Mouse (Mus musculus) C2C12 (cell line): ENCODE measurements around the gene Dpy19l3.

Experiments
- CEBPB ChIP-seq: IDR thresholded peaks from one replicate; pipeline ENCODE4 v1.6.1; 2011; ENCODE audit warnings: low read depth, mild to moderate bottlenecking, control low read depth, moderate library complexity
- CTCF ChIP-seq: IDR thresholded peaks from one replicate; pipeline ENCODE4 v1.5.1; 2011; ENCODE audit not compliant: control insufficient read depth, insufficient read depth, insufficient read length
- FOSL1 ChIP-seq: IDR thresholded peaks from one replicate; pipeline ENCODE4 v1.8.0; 2011; ENCODE audit warnings: mild to moderate bottlenecking, low read length; ENCODE audit not compliant: poor library complexity, insufficient read depth, severe bottlenecking
- MAX ChIP-seq: IDR thresholded peaks from one replicate; pipeline ENCODE4 v1.6.1; 2011; ENCODE audit warnings: mild to moderate bottlenecking, control low read depth
- MYOD1 ChIP-seq: IDR thresholded peaks from one replicate; pipeline ENCODE4 v1.6.1; 2011; ENCODE audit warnings: low read depth; ENCODE audit not compliant: control insufficient read depth, insufficient read length
- MYOG ChIP-seq: IDR thresholded peaks from one replicate; pipeline ENCODE4 v1.6.1; 2011; ENCODE audit not compliant: control insufficient read depth, insufficient read length; ENCODE audit errors: extremely low read depth
- USF1 ChIP-seq: IDR thresholded peaks from one replicate; pipeline ENCODE4 v1.6.1; 2011; ENCODE audit warnings: low read depth, mild to moderate bottlenecking, control low read depth, moderate library complexity

GRCm38 (mm10) chr7:35742310-35742709 lies 11.9 kb downstream of the Dpy19l3 start:
- no peak for TF ChIP-seq USF1
- TF ChIP-seq CTCF = no peak
- TF ChIP-seq MAX = no peak
- TF ChIP-seq MYOG = no peak
- TF ChIP-seq FOSL1 = no peak
- no peak for TF ChIP-seq CEBPB
- TF ChIP-seq MYOD1 = no peak
